Mouse (Mus musculus): ENCODE data around the gene Olfr1197.

Gene Olfr1197

DNA sequence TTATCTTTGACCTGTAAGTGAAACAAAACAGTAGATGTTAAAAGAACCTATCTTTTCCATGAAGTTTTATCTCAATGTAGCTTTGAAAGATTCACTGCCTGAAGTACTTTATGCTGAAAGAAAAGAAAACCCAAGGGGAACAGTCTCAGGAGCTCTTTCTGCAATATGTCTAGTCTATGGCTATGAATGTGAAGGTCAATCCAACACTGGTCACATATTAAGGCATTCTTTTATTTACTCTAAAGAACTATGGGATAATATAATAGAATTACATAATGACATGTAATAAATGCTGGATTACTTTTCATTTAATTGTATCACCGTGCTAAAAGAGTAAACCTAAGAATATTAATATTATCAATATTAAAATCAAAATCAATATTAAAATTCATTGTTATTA is at the start of gene Olfr1197:
Gene Olfr1197 (minus strand): TSS at position 101 of the 400 bp plus-strand sequence.
- DNase-seq (ENCODE audit: low spot score), result no peak

DNA sequence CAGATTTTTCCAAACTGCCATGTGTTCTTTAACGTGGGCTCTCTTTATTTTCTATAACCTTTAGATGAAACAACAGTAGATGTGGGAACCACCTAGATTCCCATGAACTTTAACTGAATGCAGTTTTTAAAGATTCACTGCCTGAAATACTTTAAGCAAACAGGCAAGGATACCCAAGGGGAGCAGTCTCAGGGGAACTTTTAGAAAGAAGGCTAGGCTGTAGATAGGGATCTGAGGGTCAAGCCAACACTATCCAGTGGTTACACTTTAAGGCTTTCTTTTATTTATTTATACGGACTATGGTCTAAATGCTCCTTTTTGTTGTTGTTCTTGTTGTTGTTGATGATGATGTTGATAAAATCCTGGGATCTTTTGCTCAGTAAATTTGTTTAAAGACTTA is 38.2 kb upstream of the Olfr1197 start, which contains the start of gene Olfr1200:
Gene Olfr1200 (minus strand): TSS at position 101 of the 400 bp plus-strand sequence.
- no peak for DNase-seq (ENCODE audit: low spot score)

DNA sequence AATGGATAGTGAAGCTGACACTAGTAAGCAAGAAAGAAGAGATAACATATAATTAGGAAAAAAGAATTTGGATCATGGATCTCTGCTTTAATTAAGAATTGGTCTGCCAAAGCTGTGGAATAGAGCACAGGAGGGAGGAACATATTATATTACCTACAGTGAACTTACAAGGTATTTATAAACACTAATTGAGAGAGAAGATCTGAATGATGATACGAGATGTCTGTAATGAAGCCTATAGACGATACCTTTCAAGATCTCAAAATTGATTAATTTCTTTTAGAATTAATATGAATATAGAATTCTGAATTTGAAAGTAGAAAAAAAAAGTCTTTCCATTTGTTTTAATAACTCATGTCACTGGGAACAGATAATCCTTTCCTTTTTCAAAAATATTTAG is 28.2 kb upstream of the Olfr1197 start, which contains the start of gene Olfr1199:
Gene Olfr1199 (minus strand): TSS at position 101 of the 400 bp plus-strand sequence.
- no peak for DNase-seq (ENCODE audit: low spot score)

DNA sequence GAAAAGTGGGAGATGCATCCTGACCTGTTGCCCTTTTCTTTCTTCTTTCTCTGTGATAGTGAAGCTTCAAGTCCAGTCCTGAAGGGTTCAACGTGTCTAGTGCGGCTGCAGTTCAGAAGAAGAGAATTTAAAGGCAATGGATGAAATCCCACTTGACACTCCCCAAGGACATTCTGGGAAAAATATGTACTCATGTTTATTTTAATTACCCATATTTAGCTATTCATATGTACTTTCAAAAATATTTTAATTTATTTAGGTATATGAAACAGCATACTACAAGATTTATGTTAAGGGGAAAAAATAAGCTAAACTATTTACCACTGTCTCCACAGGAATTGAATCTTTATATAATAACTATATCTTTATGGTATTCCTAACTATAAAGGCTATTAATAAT is 19.1 kb upstream of the Olfr1197 start, which contains the start of gene Olfr1198:
Gene Olfr1198 (minus strand): TSS at position 101 of the 400 bp plus-strand sequence.
- no peak for DNase-seq (ENCODE audit: low spot score)

DNA sequence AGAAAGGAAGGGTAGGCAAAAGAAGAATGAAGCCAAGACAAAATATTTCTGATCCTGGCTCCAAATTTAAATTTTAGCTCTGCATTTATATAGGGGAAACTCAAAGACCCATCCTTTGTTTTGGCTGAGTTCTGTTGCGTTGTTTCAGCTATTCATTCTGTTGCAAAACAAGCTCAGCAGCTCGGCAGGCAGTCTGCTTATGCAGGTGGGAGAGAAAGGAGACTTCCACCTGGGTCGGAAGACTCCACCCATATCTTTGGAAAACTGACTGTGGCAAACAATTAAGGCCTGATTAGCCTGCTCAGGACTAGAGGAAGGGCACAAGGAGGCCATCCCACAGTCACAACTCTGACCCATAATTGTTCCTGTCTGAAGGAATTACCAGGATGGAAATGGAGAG is 11.2 kb upstream of the Olfr1197 start:
- DNase-seq (ENCODE audit: low spot score), result no peak

DNA sequence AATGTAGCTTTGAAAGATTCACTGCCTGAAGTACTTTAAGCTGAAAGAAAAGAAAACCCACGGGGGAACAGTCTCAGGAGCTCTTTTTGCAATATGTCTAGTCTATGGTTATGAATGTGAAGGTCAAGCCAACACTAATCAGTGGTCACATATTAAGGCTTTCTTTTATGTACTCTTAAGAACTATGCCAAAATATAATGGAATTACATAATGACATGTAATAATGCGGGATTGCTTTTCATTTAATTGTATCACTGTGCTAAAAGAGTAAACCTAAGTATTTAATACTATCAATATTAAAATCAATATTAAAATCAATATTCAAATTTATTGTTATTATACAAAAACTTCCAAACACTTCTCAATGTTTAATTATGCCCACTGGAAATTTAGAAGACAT is 27.7 kb downstream of the Olfr1197 start, which contains the start of gene Olfr1196:
Gene Olfr1196 (minus strand): TSS at position 101 of the 400 bp plus-strand sequence.
- no peak for DNase-seq (ENCODE audit: low spot score)

DNA sequence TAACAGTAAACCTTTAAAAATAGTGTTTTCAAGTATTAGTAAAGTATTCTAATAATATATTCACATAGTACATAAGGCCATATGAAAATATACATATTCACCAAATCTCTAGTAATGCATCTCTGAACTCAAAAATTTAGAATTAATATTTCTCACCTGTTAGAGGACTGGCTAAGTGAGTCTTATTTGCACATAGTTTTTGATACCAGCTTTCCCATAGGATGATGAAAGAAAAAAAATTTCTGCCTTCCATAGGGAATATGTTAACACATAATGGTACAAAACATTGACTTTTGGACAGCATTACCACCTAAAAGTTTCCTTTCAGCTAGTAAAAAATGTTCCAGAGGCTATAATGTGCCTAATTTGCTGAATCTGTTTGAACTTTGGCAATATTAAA is 43.1 kb downstream of the Olfr1197 start, which contains the start of gene Olfr1195:
Gene Olfr1195 (minus strand): TSS at position 101 of the 400 bp plus-strand sequence.
- DNase-seq (ENCODE audit: low spot score), result no peak

Measured in testis, postnatal 10 days (tissue).